Mouse (Mus musculus) G1E (cell line): ENCODE measurements around the gene Nrl.

Experiments
- CTCF ChIP-seq: IDR thresholded peaks from 2 replicates; pipeline ENCODE4 v1.5.1; 2012; ENCODE audit warnings: low read depth, low read length, inconsistent platforms, mixed read lengths
- GATA1 ChIP-seq: IDR thresholded peaks from 2 replicates; pipeline ENCODE4 v1.6.1; 2012; ENCODE audit warnings: borderline replicate concordance, low read length, inconsistent platforms, mixed read lengths
- POLR2AphosphoS5 ChIP-seq: IDR thresholded peaks from 2 replicates; pipeline ENCODE4 v1.6.1; 2012; ENCODE audit warnings: low read depth, low read length, inconsistent platforms; ENCODE audit not compliant: insufficient replicate concordance
- TAL1 ChIP-seq: conservative IDR thresholded peaks from 2 replicates; pipeline ENCODE4 v1.6.1; 2012; ENCODE audit warnings: low read depth, low read length, inconsistent platforms, mixed read lengths

- TF ChIP-seq CTCF = no peak
- no peak for TF ChIP-seq TAL1
- no peak for TF ChIP-seq GATA1
- no peak for TF ChIP-seq POLR2AphosphoS5
Measured at GRCm38 (mm10) chr14:55510125-55510731, 14.6 kb downstream of the Nrl start, which contains the start of gene Cpne6.
